Mouse (Mus musculus): ENCODE measurements at regions not wholly inside any gene's neighbourhood (a gene's known extent, or its start where the extent isn't known, plus 50 kb on each side); places are given as distances from the start of the nearest gene placed in this dataset.

DNA sequence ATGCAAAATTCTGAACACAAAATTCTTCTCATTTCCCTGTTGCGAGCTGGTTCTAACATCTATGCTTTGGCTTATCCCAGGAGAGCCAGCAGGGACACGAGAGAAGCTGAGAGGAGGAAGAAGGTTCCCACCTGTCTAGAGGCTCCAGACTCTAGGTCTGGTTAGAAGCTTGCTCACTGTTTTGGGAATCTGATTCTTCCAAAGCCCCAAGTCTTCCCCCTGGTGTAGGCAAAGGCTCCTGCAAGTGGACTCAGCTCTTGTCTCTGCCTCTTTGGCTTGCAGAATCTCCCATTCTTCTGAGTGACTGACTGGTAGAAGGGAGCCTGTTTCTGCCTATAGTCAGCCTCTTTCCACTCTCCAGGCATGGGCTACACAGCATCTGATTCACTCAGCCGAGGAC, 95.8 kb downstream of the Btc start:
- DNase-seq (ENCODE audit: extremely low read depth, low read depth, low spot score), result no peak

All from fat pad, adult 2 months (tissue).